ENCODE assay signal across 14 mouse cellular contexts in the genomic region with DNA sequence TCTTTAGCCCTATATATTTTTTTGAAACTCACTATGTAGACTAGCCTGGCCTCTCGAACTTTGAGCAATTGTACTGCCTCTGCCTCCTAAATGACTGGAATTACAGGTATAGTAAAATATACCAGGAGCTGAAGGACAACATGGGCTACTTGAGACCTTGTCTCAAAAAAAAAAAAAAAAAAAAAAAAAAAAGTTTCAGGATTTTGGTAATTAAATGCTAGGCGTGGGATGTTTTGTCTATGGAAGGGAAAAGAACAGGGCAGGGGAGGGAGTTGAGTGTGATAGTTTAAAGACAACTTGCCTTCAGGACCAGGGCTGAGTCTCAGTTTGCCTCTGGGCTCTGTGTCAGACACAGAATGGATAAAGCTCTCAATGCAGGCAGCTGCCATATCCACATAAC. TPM values are rescaled to one million over a fixed set of nuclear protein-coding genes. Genes with fewer than 3 reads are reported as not detected.
DNase-seq lines count a peak whose midpoint lies in the region; ATAC-seq and TF ChIP-seq lines count a peak whose summit lies in the region.
"Had no signal": no experiment of that assay in that cellular context is flagged by ENCODE, and none has a peak within 500 bp of the region (broad histone marks: within the 10 kb centered on the region; RNA-seq: fewer than 3 reads in every experiment).

No protein-coding gene starts in this region.

- H3K79me2 ChIP-seq in liver, adult 2 months (ENCODE audit: control insufficient read depth, insufficient read depth, low read length) = peaks cover 24% of the 10 kb centered on the region

- no peak overlapping the region for H3K9ac ChIP-seq in heart, embryonic 11.5 days (ENCODE audit: low read depth, low read length)
- H3K9ac ChIP-seq in liver, adult 2 months (ENCODE audit: low read depth, low read length) = no peak overlapping the region
- H3K9ac ChIP-seq in embryonic facial prominence, embryonic 11.5 days (replicated peaks; ENCODE audit: low read length) = peak overlapping the region; percentile 18; the same call in 1 of the 2 replicates
- 0 out of 2 replicates have a peak overlapping the region, but pooled peaks have one; percentile 86 for H3K9ac ChIP-seq in liver, embryonic 15.5 days

- peaks cover 42% of the 10 kb centered on the region for H3K4me1 ChIP-seq in heart, embryonic 10.5 days
- peaks cover 31% of the 10 kb centered on the region for H3K4me1 ChIP-seq in heart, embryonic 11.5 days (ENCODE audit: control insufficient read depth, insufficient read depth, low read length)
- H3K4me1 ChIP-seq in liver, adult 2 months (ENCODE audit: control insufficient read depth, insufficient read depth, low read length) = peaks cover 37% of the 10 kb centered on the region
- H3K4me1 ChIP-seq in embryonic facial prominence, embryonic 11.5 days (ENCODE audit: control insufficient read depth, insufficient read depth, low read length) = peaks cover 13% of the 10 kb centered on the region
- H3K4me1 ChIP-seq in liver, embryonic 15.5 days (replicated peaks) = peaks cover 78% of the 10 kb centered on the region

- H3K27ac ChIP-seq in heart, embryonic 10.5 days = peak overlapping the region; percentile 97
- H3K27ac ChIP-seq in heart, embryonic 11.5 days (ENCODE audit: low read depth, low read length) = no peak overlapping the region
- 0 out of 2 replicates have a peak overlapping the region, but pooled peaks have one; percentile 18 for H3K27ac ChIP-seq in liver, adult 2 months (replicated peaks; ENCODE audit: insufficient read depth, low read depth, low read length)
- no peak overlapping the region for H3K27ac ChIP-seq in embryonic facial prominence, embryonic 11.5 days (replicated peaks; ENCODE audit: low read depth, low read length)
- H3K27ac ChIP-seq in liver, embryonic 15.5 days (replicated peaks) = 0 out of 2 replicates have a peak overlapping the region, but pooled peaks have one; percentile 90
- H3K27ac ChIP-seq: heart, adult 2 months; hindbrain, embryonic 14.5 days had no signal

- no peak overlapping the region; the same call in 1 of the 2 replicates for H3K4me2 ChIP-seq in heart, embryonic 11.5 days
- H3K4me2 ChIP-seq in embryonic facial prominence, embryonic 11.5 days (ENCODE audit: low read depth, low read length) = no peak overlapping the region
- H3K4me2 ChIP-seq in liver, embryonic 15.5 days = peak overlapping the region; percentile 92; the same call in 1 of the 2 replicates

- no peak overlapping the region for H3K4me3 ChIP-seq in heart, embryonic 10.5 days
- H3K4me3 ChIP-seq in heart, embryonic 11.5 days (ENCODE audit: low read depth, low read length) = no peak overlapping the region
- H3K4me3 ChIP-seq in liver, adult 2 months (ENCODE audit: insufficient read depth, low read depth, low read length) = no peak overlapping the region
- no peak overlapping the region for H3K4me3 ChIP-seq in embryonic facial prominence, embryonic 11.5 days (ENCODE audit: low read depth, low read length)
- H3K4me3 ChIP-seq in liver, embryonic 15.5 days (replicated peaks) = no peak overlapping the region
- H3K4me3 ChIP-seq: heart, adult 2 months had no signal

- TF ChIP-seq POLR2A in liver, adult 2 months (IDR thresholded peaks at IDR 0.05; ENCODE audit: extremely low read depth, insufficient read depth, low read length) = no peak

- TF ChIP-seq CTCF in liver, adult 2 months (IDR thresholded peaks at IDR 0.05; ENCODE audit: low read depth, low read length) = no peak

- H3K9me3 ChIP-seq in heart, embryonic 10.5 days = no peaks in the 10 kb centered on the region
- no peaks in the 10 kb centered on the region for H3K9me3 ChIP-seq in heart, embryonic 11.5 days (replicated peaks; ENCODE audit: control insufficient read depth, low read length)
- no peaks in the 10 kb centered on the region for H3K9me3 ChIP-seq in embryonic facial prominence, embryonic 11.5 days (replicated peaks; ENCODE audit: control insufficient read depth, low read length)
- no peaks in the 10 kb centered on the region for H3K9me3 ChIP-seq in liver, embryonic 15.5 days (replicated peaks)
- H3K9me3 ChIP-seq: G1E had no signal

- H3K27me3 ChIP-seq in heart, embryonic 10.5 days (ENCODE audit: insufficient read depth, poor library complexity, severe bottlenecking) = no peaks in the 10 kb centered on the region
- H3K27me3 ChIP-seq in heart, embryonic 11.5 days (ENCODE audit: control insufficient read depth, insufficient read depth, low read length) = no peaks in the 10 kb centered on the region
- H3K27me3 ChIP-seq in liver, adult 2 months (ENCODE audit: control insufficient read depth, insufficient read depth, low read length) = no peaks in the 10 kb centered on the region
- no peaks in the 10 kb centered on the region for H3K27me3 ChIP-seq in embryonic facial prominence, embryonic 11.5 days (ENCODE audit: control insufficient read depth, insufficient read depth, low read length)
- no peaks in the 10 kb centered on the region for H3K27me3 ChIP-seq in liver, embryonic 15.5 days

- WGBS in heart, embryonic 10.5 days = 86% methylated on average over 2 of the region's 2 CpGs
- WGBS in heart, embryonic 11.5 days (ENCODE audit: insufficient replicate concordance) = 90% methylated on average over 2 of the region's 2 CpGs
- WGBS in liver, adult 2 months = 81% methylated on average over 2 of the region's 2 CpGs
- WGBS in embryonic facial prominence, embryonic 11.5 days = 80% methylated on average over 2 of the region's 2 CpGs
- 52% methylated on average over 2 of the region's 2 CpGs for WGBS in liver, embryonic 15.5 days (ENCODE audit: insufficient replicate concordance)

- no peak for DNase-seq in heart, embryonic 10.5 days (ENCODE audit: low spot score)
- DNase-seq in liver, adult 2 months (ENCODE audit: extremely low read depth, low read depth, low spot score) = no peak
- no peak for DNase-seq in liver
- DNase-seq in embryonic facial prominence, embryonic 11.5 days (ENCODE audit: low spot score) = no peak
- no peak for DNase-seq in cerebellum, adult 11 months
- DNase-seq in spleen, adult 18-20 months = no peak
- DNase-seq: cerebellum, adult 2 months; heart, adult 2 months; kidney, postnatal 4 days had no signal

- no peak for ATAC-seq in heart, embryonic 11.5 days (replicated peaks; ENCODE audit: insufficient number of reproducible peaks, low FRiP score, low TSS enrichment)
- ATAC-seq in embryonic facial prominence, embryonic 11.5 days (replicated peaks; ENCODE audit: insufficient number of reproducible peaks, low FRiP score, low TSS enrichment, low read depth) = no peak
- no peak for ATAC-seq in liver, embryonic 15.5 days (ENCODE audit: insufficient read depth)

- H3K36me3 ChIP-seq in heart, embryonic 10.5 days = peaks cover 54% of the 10 kb centered on the region
- H3K36me3 ChIP-seq in heart, embryonic 11.5 days (ENCODE audit: control insufficient read depth, insufficient read depth, low read length) = peaks cover 33% of the 10 kb centered on the region
- H3K36me3 ChIP-seq in liver, adult 2 months (ENCODE audit: control insufficient read depth, insufficient read depth, low read length) = peaks cover 13% of the 10 kb centered on the region
- peaks cover 25% of the 10 kb centered on the region for H3K36me3 ChIP-seq in embryonic facial prominence, embryonic 11.5 days (replicated peaks; ENCODE audit: control insufficient read depth, insufficient read depth, low read depth, low read length)
- H3K36me3 ChIP-seq in liver, embryonic 15.5 days (replicated peaks) = peaks cover 44% of the 10 kb centered on the region

RNA-seq across cellular contexts. Expression of gene P4hb, which starts 2.0 kb away (rescaled TPM):
- 550 and 670 TPM in 2 replicates for polyA plus RNA-seq in heart, embryonic 10.5 days (2016; fragmentation: Nextera tagmentation; extraction: Ambion mirVana)
- 506 and 569 TPM in 2 replicates for polyA plus RNA-seq in heart, embryonic 11.5 days (2014; fragmentation: Nextera tagmentation; extraction: Ambion mirVana)
- total RNA-seq in liver, adult 2 months (2014; rRNA removed) = 933 and 951 TPM in 2 replicates
- polyA plus RNA-seq in liver, adult 2 months (2012; rRNA removed) = 683 and 737 TPM in 2 replicates
- polyA plus RNA-seq in embryonic facial prominence, embryonic 11.5 days (2014; fragmentation: Nextera tagmentation; extraction: Ambion mirVana) = 626 and 629 TPM in 2 replicates
- 635 and 803 TPM in 2 replicates for polyA plus RNA-seq in liver, embryonic 15.5 days (2015; fragmentation: Nextera tagmentation; extraction: Ambion mirVana)

RNA-seq across cellular contexts. Expression of gene Arhgdia, which starts 6.4 kb away (rescaled TPM):
- polyA plus RNA-seq in heart, embryonic 10.5 days (2016; fragmentation: Nextera tagmentation; extraction: Ambion mirVana) = 587 and 673 TPM in 2 replicates
- polyA plus RNA-seq in heart, embryonic 11.5 days (2014; fragmentation: Nextera tagmentation; extraction: Ambion mirVana) = 468 and 477 TPM in 2 replicates
- 14.9 and 22.3 TPM in 2 replicates for total RNA-seq in liver, adult 2 months (2014; rRNA removed)
- polyA plus RNA-seq in liver, adult 2 months (2012; rRNA removed) = 142 and 188 TPM in 2 replicates
- polyA plus RNA-seq in embryonic facial prominence, embryonic 11.5 days (2014; fragmentation: Nextera tagmentation; extraction: Ambion mirVana) = 511 and 567 TPM in 2 replicates
- 222 and 238 TPM in 2 replicates for polyA plus RNA-seq in liver, embryonic 15.5 days (2015; fragmentation: Nextera tagmentation; extraction: Ambion mirVana)

RNA-seq across cellular contexts. Expression of gene Alyref, which starts 23.1 kb away (rescaled TPM):
- 365 and 444 TPM in 2 replicates for polyA plus RNA-seq in heart, embryonic 10.5 days (2016; fragmentation: Nextera tagmentation; extraction: Ambion mirVana)
- 333 and 334 TPM in 2 replicates for polyA plus RNA-seq in heart, embryonic 11.5 days (2014; fragmentation: Nextera tagmentation; extraction: Ambion mirVana)
- 33.8 and 34.5 TPM in 2 replicates for total RNA-seq in liver, adult 2 months (2014; rRNA removed)
- 12.6 and 12.9 TPM in 2 replicates for polyA plus RNA-seq in liver, adult 2 months (2012; rRNA removed)
- polyA plus RNA-seq in embryonic facial prominence, embryonic 11.5 days (2014; fragmentation: Nextera tagmentation; extraction: Ambion mirVana) = 748 and 893 TPM in 2 replicates
- polyA plus RNA-seq in liver, embryonic 15.5 days (2015; fragmentation: Nextera tagmentation; extraction: Ambion mirVana) = 253 and 277 TPM in 2 replicates

RNA-seq across cellular contexts. Expression of gene Anapc11, which starts 23.2 kb away (rescaled TPM):
- 186 and 201 TPM in 2 replicates for polyA plus RNA-seq in heart, embryonic 10.5 days (2016; fragmentation: Nextera tagmentation; extraction: Ambion mirVana)
- 200 and 201 TPM in 2 replicates for polyA plus RNA-seq in heart, embryonic 11.5 days (2014; fragmentation: Nextera tagmentation; extraction: Ambion mirVana)
- total RNA-seq in liver, adult 2 months (2014; rRNA removed) = 8.9 and 12.8 TPM in 2 replicates
- 57.0 and 59.4 TPM in 2 replicates for polyA plus RNA-seq in liver, adult 2 months (2012; rRNA removed)
- polyA plus RNA-seq in embryonic facial prominence, embryonic 11.5 days (2014; fragmentation: Nextera tagmentation; extraction: Ambion mirVana) = 177 and 197 TPM in 2 replicates
- polyA plus RNA-seq in liver, embryonic 15.5 days (2015; fragmentation: Nextera tagmentation; extraction: Ambion mirVana) = 76.2 and 79.0 TPM in 2 replicates

RNA-seq across cellular contexts. Expression of gene Ppp1r27, which starts 24.1 kb away (rescaled TPM):
- not detected in 2 replicates for polyA plus RNA-seq in heart, embryonic 10.5 days (2016; fragmentation: Nextera tagmentation; extraction: Ambion mirVana)
- not detected in 2 replicates for polyA plus RNA-seq in heart, embryonic 11.5 days (2014; fragmentation: Nextera tagmentation; extraction: Ambion mirVana)
- 0.28 TPM in 1 of 2 replicates, not detected in the other for total RNA-seq in liver, adult 2 months (2014; rRNA removed)
- polyA plus RNA-seq in liver, adult 2 months (2012; rRNA removed) = not detected in 2 replicates
- polyA plus RNA-seq in embryonic facial prominence, embryonic 11.5 days (2014; fragmentation: Nextera tagmentation; extraction: Ambion mirVana) = not detected in 2 replicates
- 0.36 and 0.38 TPM in 2 replicates for polyA plus RNA-seq in liver, embryonic 15.5 days (2015; fragmentation: Nextera tagmentation; extraction: Ambion mirVana)
- total RNA-seq: G1E had no signal
- polyA plus RNA-seq: cerebellum, adult 2 months; forebrain, embryonic 11.5 days; G1E; hindbrain, embryonic 14.5 days had no signal

Comparison
In these comparisons a context has a peak if more than half of its experiments do, and no peak if none do; other contexts are left out.
1. H3K27ac ChIP-seq: peak in heart, embryonic 10.5 days (single experiment), liver, adult 2 months (single experiment) and liver, embryonic 15.5 days (single experiment); none in heart, embryonic 11.5 days (single experiment) and embryonic facial prominence, embryonic 11.5 days (single experiment).
2. H3K9ac ChIP-seq: peak in embryonic facial prominence, embryonic 11.5 days (single experiment) and liver, embryonic 15.5 days (single experiment); none in heart, embryonic 11.5 days (single experiment) and liver, adult 2 months (single experiment).
3. RNA of gene Alyref, which starts 23.1 kb away (polyA plus RNA-seq): 748 to 893 TPM in embryonic facial prominence, embryonic 11.5 days, 365 to 444 TPM in heart, embryonic 10.5 days, 333 to 334 TPM in heart, embryonic 11.5 days and 253 to 277 TPM in liver, embryonic 15.5 days; 12.6 to 12.9 TPM in liver, adult 2 months; every median in the first group is over 10 times any median in the second.